8 mouse cellular contexts compared by ENCODE assay signal in genomic region chr1:162570260-162570748, GRCm38 (mm10). TPM values are rescaled to one million over a fixed set of nuclear protein-coding genes. Genes with fewer than 3 reads are reported as not detected.
DNase-seq lines count a peak whose midpoint lies in the region.

Vamp4 (plus strand) TSS chr1:162570515.

- peak within 1 kb of the TSS; percentile 97 for H3K27ac ChIP-seq in hindbrain, embryonic 10.5 days

- H3K4me3 ChIP-seq in hindbrain, embryonic 10.5 days, result peak within 1 kb of the TSS; percentile 95

- peaks cover 27% of the 10 kb centered on the region for H3K4me1 ChIP-seq in hindbrain, embryonic 10.5 days (replicated peaks)

- WGBS in hindbrain, embryonic 10.5 days, result under 1% methylated on average over 43 of the region's 43 CpGs

- H3K36me3 ChIP-seq in hindbrain, embryonic 10.5 days, result peaks cover 13% of the 10 kb centered on the region

- DNase-seq in MEL-GATA-1-ER (ENCODE audit: extremely low read depth, low read depth), result peak; percentile 86
- DNase-seq in cerebellum, adult 8-10 months, result peak; percentile 92
- peak; percentile 97 for DNase-seq in forelimb bud, embryonic 11.5 days (ENCODE audit: low read depth, low spot score)
- peak; percentile 98 for DNase-seq in hindbrain, embryonic 10.5 days (ENCODE audit: low spot score)
- peak; percentile 94 to 95 for DNase-seq in layer of hippocampus, postnatal 10 days (ENCODE audit: low spot score in 2 of 2)
- peak; percentile 96 for DNase-seq in lung, postnatal 10 days
- peak; percentile 96 for DNase-seq in ovary, postnatal 36 days (ENCODE audit: low spot score)
- DNase-seq in thymus, postnatal 25 days, result peak; percentile 96

- H3K27me3 ChIP-seq in hindbrain, embryonic 10.5 days (ENCODE audit: insufficient read depth, poor library complexity, severe bottlenecking), result no peaks in the 10 kb centered on the region

- H3K9me3 ChIP-seq in hindbrain, embryonic 10.5 days, result peaks cover 4% of the 10 kb centered on the region; the same call in 1 of the 2 replicates

RNA-seq across cellular contexts. Expression of gene Vamp4, which starts in this region (rescaled TPM):
- polyA plus RNA-seq in hindbrain, embryonic 10.5 days (2016; fragmentation: Nextera tagmentation; extraction: Ambion mirVana), result 52.3 and 52.5 TPM in 2 replicates
- 10 to 100 TPM; 72.0 to 72.3 TPM for total RNA-seq in layer of hippocampus, postnatal 10 days (2021)

Comparison
In these comparisons a context has a peak if more than half of its experiments do, and no peak if none do; other contexts are left out.
1. Peak in every context shown above with its lines: DNase-seq, H3K4me3 ChIP-seq and H3K27ac ChIP-seq.